Mouse (Mus musculus) cerebellum, adult 2 months (tissue): ENCODE measurements around the gene Akr7a5.

Experiments
- CTCF ChIP-seq: fragments of 200-500 bp; IDR thresholded peaks from 2 replicates; pipeline ENCODE4 v1.5.1; 2011; ENCODE audit warnings: low read depth, mild to moderate bottlenecking, control low read depth, low read length, moderate library complexity, borderline replicate concordance; ENCODE audit not compliant: insufficient read depth
- POLR2A ChIP-seq: fragments of 200-500 bp; IDR thresholded peaks from 2 replicates; pipeline ENCODE4 v1.6.1; 2011; ENCODE audit warnings: low read length, control low read depth, borderline replicate concordance; ENCODE audit not compliant: insufficient read depth

- TF ChIP-seq POLR2A (no peak), CTCF (no peak)
Observed at GRCm38 (mm10) chr4:139274573-139274972, 36.0 kb upstream of the Akr7a5 start.
